Mouse (Mus musculus) midbrain, embryonic 15.5 days (tissue): ENCODE data around the gene Mdh2. TPM values are rescaled to one million over a fixed set of nuclear protein-coding genes. Genes with fewer than 3 reads are reported as not detected.
A peak's percentile ranks its signal among the peaks of the same experiment; 100 is the strongest.

ENCODE experiments used
- ATAC-seq: fragments of 200-750 bp; cut with Nextera tagmentation; replicated peaks from 2 replicates; pipeline ENCODE4 v1.8.0; 2017; ENCODE audit warnings: moderate TSS enrichment
- H3K27ac ChIP-seq: fragments of 300-500 bp; sonication (generic); 2 replicates; pipeline ENCODE4 v1.5.1; 2015; ENCODE audit warnings: mild to moderate bottlenecking, inconsistent platforms
- H3K27me3 ChIP-seq: fragments of 300-500 bp; sonication (generic); replicated peaks from 2 replicates; pipeline ENCODE4 v1.6.1; 2015; ENCODE audit warnings: inconsistent platforms
- H3K36me3 ChIP-seq: fragments of 300-500 bp; sonication (generic); replicated peaks from 2 replicates; pipeline ENCODE4 v1.6.1; 2015; ENCODE audit warnings: inconsistent platforms
- H3K4me1 ChIP-seq: fragments of 300-500 bp; sonication (generic); 2 replicates; pipeline ENCODE4 v1.6.1; 2015; ENCODE audit warnings: inconsistent platforms
- H3K4me2 ChIP-seq: fragments of 300-500 bp; sonication (generic); 2 replicates; pipeline ENCODE4 v1.6.1; 2015; ENCODE audit warnings: inconsistent platforms, mild to moderate bottlenecking, moderate library complexity
- H3K4me3 ChIP-seq: fragments of 300-500 bp; sonication (generic); 2 replicates; pipeline ENCODE4 v1.5.1; 2015; ENCODE audit warnings: mild to moderate bottlenecking, inconsistent platforms
- H3K9ac ChIP-seq: fragments of 300-500 bp; sonication (generic); 2 replicates; pipeline ENCODE4 v1.6.1; 2015; ENCODE audit warnings: mild to moderate bottlenecking, inconsistent platforms
- H3K9me3 ChIP-seq: fragments of 300-500 bp; sonication (generic); 2 replicates; pipeline ENCODE4 v1.6.1; 2016; ENCODE audit warnings: inconsistent platforms
- WGBS: fragments of 180-500 bp; shearing (Covaris S2); methylation state at CpG from one replicate; pipeline ENCODE4 v1.1.7; 2015; ENCODE audit warnings: mixed read lengths; 5-methylcytosine and 5-hydroxymethylcytosine counted together
- polyA plus RNA-seq: library from polyadenylated mRNA; unstranded; fragments of >200 nt; fragmentation: Nextera tagmentation; extraction: Ambion mirVana; gene quantifications from 2 replicates; pipeline ENCODE4 v1.2.1, GENCODE M21; 2015

Gene Mdh2
- polyA plus RNA-seq, result 581 and 587 TPM in 2 replicates

- peak within 1 kb of the TSS; percentile 97 for H3K9ac ChIP-seq
- no peaks in the 10 kb centered on the region for H3K27me3 ChIP-seq
- peak within 1 kb of the TSS; percentile 95 for H3K4me3 ChIP-seq
- 2% methylated on average over 70 of the region's 70 CpGs for WGBS
- peaks cover 6% of the 10 kb centered on the region; the same call in 1 of the 2 replicates for H3K36me3 ChIP-seq
- peak; percentile 98 for ATAC-seq
- peaks cover 30% of the 10 kb centered on the region for H3K4me1 ChIP-seq
- peak within 1 kb of the TSS; percentile 93 for H3K27ac ChIP-seq
- peak within 1 kb of the TSS; percentile 86 for H3K4me2 ChIP-seq
- no peaks in the 10 kb centered on the region for H3K9me3 ChIP-seq
These were observed at the start of gene Mdh2 for GRCm38 (mm10) chr5:135778471-135779445. Mdh2 (plus strand) TSS chr5:135778480.

- no peaks in the 10 kb centered on the region for H3K27me3 ChIP-seq
- no peak overlapping the region for H3K4me3 ChIP-seq
- no peak overlapping the region for H3K4me2 ChIP-seq
- ATAC-seq, result no peak
- peaks cover 55% of the 10 kb centered on the region for H3K36me3 ChIP-seq
- H3K9me3 ChIP-seq, result no peaks in the 10 kb centered on the region
- H3K27ac ChIP-seq, result no peak overlapping the region
- peaks cover 35% of the 10 kb centered on the region for H3K4me1 ChIP-seq
- WGBS, result 90% methylated on average over 13 of the region's 13 CpGs
- no peak overlapping the region for H3K9ac ChIP-seq
These were observed 48.9 kb upstream of the Mdh2 start for GRCm38 (mm10) chr5:135729351-135729750.

- H3K36me3 ChIP-seq, result peaks cover 65% of the 10 kb centered on the region
- WGBS, result 98% methylated on average over 10 of the region's 10 CpGs
These were observed 48.0 kb upstream of the Mdh2 start for GRCm38 (mm10) chr5:135730278-135730677.

GRCm38 (mm10) chr5:135730916-135731315 lies 47.4 kb upstream of the Mdh2 start:
- WGBS, result 90% methylated on average over 10 of the region's 10 CpGs
- Histone ChIP-seq H3K9ac (no peak overlapping the region), H3K27ac (no peak overlapping the region), H3K4me3 (no peak overlapping the region), H3K4me2 (no peak overlapping the region), H3K9me3 (no peaks in the 10 kb centered on the region), H3K4me1 (peaks cover 19% of the 10 kb centered on the region), H3K27me3 (no peaks in the 10 kb centered on the region), H3K36me3 (peaks cover 67% of the 10 kb centered on the region)
- no peak for ATAC-seq

More at GRCm38 (mm10) chr5:135730278-135730677, 48.0 kb upstream of the Mdh2 start:
- Histone ChIP-seq H3K4me3 (no peak overlapping the region), H3K9ac (no peak overlapping the region), H3K27ac (no peak overlapping the region), H3K9me3 (no peaks in the 10 kb centered on the region), H3K4me2 (no peak overlapping the region), H3K4me1 (peaks cover 26% of the 10 kb centered on the region), H3K27me3 (no peaks in the 10 kb centered on the region)
- ATAC-seq, result no peak

GRCm38 (mm10) chr5:135731322-135731721 lies 47.0 kb upstream of the Mdh2 start:
- no peak for ATAC-seq
- no peak overlapping the region for H3K4me3 ChIP-seq
- 93% methylated on average over 16 of the region's 16 CpGs for WGBS
- no peak overlapping the region for H3K9ac ChIP-seq
- no peak overlapping the region for H3K27ac ChIP-seq
- no peaks in the 10 kb centered on the region for H3K9me3 ChIP-seq
- peaks cover 15% of the 10 kb centered on the region for H3K4me1 ChIP-seq
- H3K36me3 ChIP-seq, result peaks cover 67% of the 10 kb centered on the region
- H3K27me3 ChIP-seq, result no peaks in the 10 kb centered on the region
- H3K4me2 ChIP-seq, result no peak overlapping the region

GRCm38 (mm10) chr5:135733071-135733470 lies 45.2 kb upstream of the Mdh2 start:
- Histone ChIP-seq H3K27ac (no peak overlapping the region), H3K9me3 (no peaks in the 10 kb centered on the region), H3K4me2 (no peak overlapping the region), H3K27me3 (no peaks in the 10 kb centered on the region), H3K36me3 (peaks cover 70% of the 10 kb centered on the region), H3K4me3 (no peak overlapping the region), H3K9ac (no peak overlapping the region), H3K4me1 (no peaks in the 10 kb centered on the region)
- WGBS, result 92% methylated on average over 4 of the region's 4 CpGs
- no peak for ATAC-seq

- no peaks in the 10 kb centered on the region for H3K27me3 ChIP-seq
- 0 out of 2 replicates have a peak, but pooled peaks have one; percentile 31 for ATAC-seq
- no peak overlapping the region for H3K27ac ChIP-seq
- H3K4me1 ChIP-seq, result no peaks in the 10 kb centered on the region
- 94% methylated on average over 42 of the region's 42 CpGs for WGBS
- no peak overlapping the region for H3K9ac ChIP-seq
- no peak overlapping the region for H3K4me2 ChIP-seq
- H3K4me3 ChIP-seq, result no peak overlapping the region
- peaks cover 63% of the 10 kb centered on the region for H3K36me3 ChIP-seq
- H3K9me3 ChIP-seq, result no peaks in the 10 kb centered on the region
These were observed 44.1 kb upstream of the Mdh2 start for GRCm38 (mm10) chr5:135734057-135734680.

- no peaks in the 10 kb centered on the region for H3K27me3 ChIP-seq
- no peak overlapping the region for H3K4me2 ChIP-seq
- H3K4me1 ChIP-seq, result no peaks in the 10 kb centered on the region
- no peak overlapping the region for H3K9ac ChIP-seq
- WGBS, result 91% methylated on average over 13 of the region's 13 CpGs
- ATAC-seq, result no peak
- no peak overlapping the region for H3K4me3 ChIP-seq
- H3K36me3 ChIP-seq, result peaks cover 55% of the 10 kb centered on the region
- H3K27ac ChIP-seq, result no peak overlapping the region
- H3K9me3 ChIP-seq, result no peaks in the 10 kb centered on the region
These were observed 42.5 kb upstream of the Mdh2 start for GRCm38 (mm10) chr5:135735741-135736140.

GRCm38 (mm10) chr5:135736544-135736943 lies 41.7 kb upstream of the Mdh2 start:
- no peaks in the 10 kb centered on the region for H3K27me3 ChIP-seq
- ATAC-seq, result no peak

GRCm38 (mm10) chr5:135737154-135737553 lies 41.1 kb upstream of the Mdh2 start:
- no peak overlapping the region for H3K4me2 ChIP-seq
- H3K27me3 ChIP-seq, result no peaks in the 10 kb centered on the region
- WGBS, result 80% methylated on average over 7 of the region's 7 CpGs
- no peaks in the 10 kb centered on the region for H3K9me3 ChIP-seq
- no peak overlapping the region for H3K27ac ChIP-seq
- H3K9ac ChIP-seq, result no peak overlapping the region
- H3K36me3 ChIP-seq, result peaks cover 48% of the 10 kb centered on the region
- no peak overlapping the region for H3K4me3 ChIP-seq
- no peaks in the 10 kb centered on the region for H3K4me1 ChIP-seq
- ATAC-seq, result no peak

More at GRCm38 (mm10) chr5:135736544-135736943, 41.7 kb upstream of the Mdh2 start:
- no peak overlapping the region for H3K27ac ChIP-seq
- H3K4me3 ChIP-seq, result no peak overlapping the region
- peaks cover 48% of the 10 kb centered on the region for H3K36me3 ChIP-seq
- no peak overlapping the region for H3K4me2 ChIP-seq
- H3K9ac ChIP-seq, result no peak overlapping the region
- H3K9me3 ChIP-seq, result no peaks in the 10 kb centered on the region
- 94% methylated on average over 16 of the region's 16 CpGs for WGBS
- H3K4me1 ChIP-seq, result no peaks in the 10 kb centered on the region

GRCm38 (mm10) chr5:135738266-135738665 lies 40.0 kb upstream of the Mdh2 start:
- Histone ChIP-seq H3K9me3 (no peaks in the 10 kb centered on the region), H3K36me3 (peaks cover 36% of the 10 kb centered on the region), H3K4me3 (no peak overlapping the region), H3K4me2 (no peak overlapping the region), H3K4me1 (peaks cover 10% of the 10 kb centered on the region), H3K27ac (no peak overlapping the region), H3K27me3 (no peaks in the 10 kb centered on the region), H3K9ac (no peak overlapping the region)
- no peak for ATAC-seq
- 33% methylated on average over 6 of the region's 6 CpGs for WGBS

GRCm38 (mm10) chr5:135742156-135742555 lies 36.1 kb upstream of the Mdh2 start:
- peaks cover 14% of the 10 kb centered on the region; the same call in 1 of the 2 replicates for H3K36me3 ChIP-seq
- 68% methylated on average over 10 of the region's 10 CpGs for WGBS
- H3K4me3 ChIP-seq, result no peak overlapping the region
- H3K9me3 ChIP-seq, result no peaks in the 10 kb centered on the region
- peaks cover 19% of the 10 kb centered on the region for H3K4me1 ChIP-seq
- H3K4me2 ChIP-seq, result no peak overlapping the region
- ATAC-seq, result no peak
- H3K27me3 ChIP-seq, result no peaks in the 10 kb centered on the region
- no peak overlapping the region for H3K27ac ChIP-seq
- no peak overlapping the region for H3K9ac ChIP-seq
